Mouse (Mus musculus): ENCODE measurements around the gene Ccdc12. TPM values are rescaled to one million over a fixed set of nuclear protein-coding genes. Genes with fewer than 3 reads are reported as not detected.
A peak's percentile ranks its signal among the peaks of the same experiment; 100 is the strongest.

Gene Ccdc12
- polyA plus RNA-seq, 1 experiment from 2014 or later: 88.1 TPM

GRCm38 (mm10) chr9:110699574-110699973, 43.3 kb downstream of the Ccdc12 start:
- no peak for TF ChIP-seq CTCF (IDR thresholded peaks at IDR 0.05)
- no peak for ATAC-seq
- in situ Hi-C loops (cut with MboI; ENCODE audit: low pct_unique_long_range_greater_than_20kb): no loop called here
- CTCF ChIA-PET: interaction anchor here (0.9 kb wide), 1 partner anchor 60 kb away, joined by 3 read pairs; no protein-coding TSS in a partner anchor
- POLR2A ChIA-PET: interaction anchor here (0.6 kb wide), 1 partner anchor 15 kb away, joined by 3 read pairs; no protein-coding TSS in a partner anchor
- DNase-seq (ENCODE audit: low read depth, low spot score): no peak
- H3K27me3 ChIP-seq: no peaks in the 10 kb centered on the region

- DNase-seq (ENCODE audit: low read depth, low spot score) (no peak), ATAC-seq (no peak)
- TF ChIP-seq CTCF (IDR thresholded peaks at IDR 0.05): no peak
- CTCF ChIA-PET: interaction anchor here (1.2 to 1.7 kb wide), 3 partner anchors 14 to 70 kb away, joined by 3 to 7 read pairs (median 4); no protein-coding TSS in a partner anchor
- in situ Hi-C loops (cut with MboI; ENCODE audit: low pct_unique_long_range_greater_than_20kb): no loop called here
- no peaks in the 10 kb centered on the region for H3K27me3 ChIP-seq
- POLR2A ChIA-PET: interaction anchor here (0.6 kb wide), 1 partner anchor 36 kb away, joined by 8 read pairs; no protein-coding TSS in a partner anchor
Measured at GRCm38 (mm10) chr9:110701114-110702032, 45.1 kb downstream of the Ccdc12 start.

GRCm38 (mm10) chr9:110702848-110703247, 46.5 kb downstream of the Ccdc12 start:
- ChIA-PET POLR2A (no interaction called here), CTCF (interaction anchor here (1.1 to 2.4 kb wide), 5 partner anchors 13 to 78 kb away, joined by 4 to 7 read pairs (median 4); no protein-coding TSS in a partner anchor)
- in situ Hi-C loops (cut with MboI; ENCODE audit: low pct_unique_long_range_greater_than_20kb): no loop called here
- no peak for DNase-seq (ENCODE audit: low read depth, low spot score)
- H3K27me3 ChIP-seq: no peaks in the 10 kb centered on the region
- no peak for TF ChIP-seq CTCF (IDR thresholded peaks at IDR 0.05)
- ATAC-seq: no peak

DNA sequence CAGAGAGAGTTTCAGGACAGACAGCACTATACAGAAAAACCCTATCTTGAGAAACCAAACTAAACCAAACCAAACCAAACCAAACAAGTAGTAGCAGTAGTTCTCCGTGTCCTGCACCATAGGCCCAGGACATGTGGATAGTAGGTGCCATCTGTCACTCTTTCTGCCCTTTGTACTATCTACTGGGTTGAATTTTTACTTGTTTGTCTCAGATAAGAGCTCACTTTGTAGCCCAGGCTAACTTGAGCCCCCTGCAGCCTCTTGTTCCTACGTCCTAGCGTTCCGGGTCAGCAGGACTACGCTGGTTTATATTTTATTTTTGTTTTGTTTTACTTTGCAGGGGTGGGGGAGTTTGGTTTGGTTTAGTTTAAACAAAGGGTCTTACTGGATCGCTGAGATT, 47.6 kb downstream of the Ccdc12 start:
- CTCF ChIA-PET: interaction anchor here (1.8 to 2.4 kb wide), 2 partner anchors 18 to 72 kb away, joined by 4 to 5 read pairs; no protein-coding TSS in a partner anchor
- no peak for TF ChIP-seq CTCF (IDR thresholded peaks at IDR 0.05)
- DNase-seq (ENCODE audit: low read depth, low spot score) (no peak), ATAC-seq (no peak)
- POLR2A ChIA-PET: no interaction called here
- no peaks in the 10 kb centered on the region for H3K27me3 ChIP-seq
- in situ Hi-C loops (cut with MboI; ENCODE audit: low pct_unique_long_range_greater_than_20kb): no loop called here

GRCm38 (mm10) chr9:110706784-110707183, 50.5 kb downstream of the Ccdc12 start:
- DNase-seq (ENCODE audit: low read depth, low spot score): no peak
- TF ChIP-seq CTCF (IDR thresholded peaks at IDR 0.05): no peak
- no peaks in the 10 kb centered on the region for H3K27me3 ChIP-seq
- no peak for ATAC-seq
- ChIA-PET CTCF (no interaction called here), POLR2A (no interaction called here)
- in situ Hi-C loops (cut with MboI; ENCODE audit: low pct_unique_long_range_greater_than_20kb): no loop called here

DNA sequence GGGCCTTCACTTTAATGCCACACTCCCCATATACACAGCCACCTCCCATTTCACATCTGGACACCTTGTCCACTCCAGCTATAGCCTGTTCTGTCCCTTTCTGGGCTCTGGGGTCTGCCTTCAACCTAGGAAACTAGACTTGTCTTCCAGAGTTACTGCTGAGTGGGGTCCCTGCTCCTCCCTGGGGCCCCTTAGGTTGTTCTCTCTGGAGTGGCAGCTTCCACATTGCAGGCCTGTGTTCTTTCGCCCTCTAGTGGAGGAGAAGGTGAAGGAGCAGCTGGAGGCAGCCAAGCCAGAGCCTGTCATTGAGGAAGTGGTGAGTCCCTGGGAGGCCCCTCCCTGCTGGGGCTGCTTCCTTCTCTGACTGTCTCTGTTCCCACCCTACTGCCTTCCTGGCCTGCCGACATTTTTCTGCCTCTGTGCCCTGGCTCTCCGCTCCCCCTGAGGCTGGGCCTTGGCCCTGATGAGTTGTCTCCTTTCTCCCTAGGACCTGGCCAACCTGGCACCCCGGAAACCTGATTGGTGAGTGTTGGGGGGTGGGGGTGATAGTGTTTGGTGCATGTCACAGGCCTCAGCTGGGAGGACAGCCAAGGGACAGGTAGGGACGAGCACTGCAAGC, 53.4 kb downstream of the Ccdc12 start:
- DNase-seq (ENCODE audit: low read depth, low spot score) (no peak), ATAC-seq (peak; percentile 66)
- TF ChIP-seq CTCF (IDR thresholded peaks at IDR 0.05): peak; percentile 94
- in situ Hi-C loops (cut with MboI; ENCODE audit: low pct_unique_long_range_greater_than_20kb): loop anchor here (10.0 kb wide), 1 partner anchor 295 kb away; the partner anchor contains the start of gene Ngp
- ChIA-PET CTCF (interaction anchor here (1.1 to 2.3 kb wide), 7 partner anchors 30 to 260 kb away, joined by 3 to 8 read pairs (median 6); no protein-coding TSS in a partner anchor), POLR2A (no interaction called here)
- no peaks in the 10 kb centered on the region for H3K27me3 ChIP-seq

GRCm38 (mm10) chr9:110711532-110711931, 55.2 kb downstream of the Ccdc12 start:
- no peak for TF ChIP-seq CTCF (IDR thresholded peaks at IDR 0.05)
- ChIA-PET CTCF (interaction anchor here (1.4 to 2.3 kb wide), 2 partner anchors 70 kb away, joined by 6 to 8 read pairs; no protein-coding TSS in a partner anchor), POLR2A (interaction anchor here (0.6 kb wide), 1 partner anchor 75 kb away, joined by 4 read pairs; no protein-coding TSS in a partner anchor)
- no peaks in the 10 kb centered on the region for H3K27me3 ChIP-seq
- no peak for DNase-seq (ENCODE audit: low read depth, low spot score)
- ATAC-seq: no peak
- in situ Hi-C loops (cut with MboI; ENCODE audit: low pct_unique_long_range_greater_than_20kb): loop anchor here (10.0 kb wide), 1 partner anchor 297 kb away; the partner anchor contains the start of gene Ngp

- CTCF ChIA-PET: interaction anchor here (1.4 to 5.9 kb wide), 2 partner anchors 48 to 70 kb away, joined by 6 to 45 read pairs; no protein-coding TSS in a partner anchor
- in situ Hi-C loops (cut with MboI; ENCODE audit: low pct_unique_long_range_greater_than_20kb): loop anchor here (10.0 kb wide), 1 partner anchor 297 kb away; the partner anchor contains the start of gene Ngp
- POLR2A ChIA-PET: interaction anchor here (0.6 kb wide), 1 partner anchor 75 kb away, joined by 4 read pairs; no protein-coding TSS in a partner anchor
- no peaks in the 10 kb centered on the region for H3K27me3 ChIP-seq
- ATAC-seq (no peak), DNase-seq (ENCODE audit: low read depth, low spot score) (no peak)
- TF ChIP-seq CTCF (IDR thresholded peaks at IDR 0.05): no peak
Measured at GRCm38 (mm10) chr9:110711996-110712395, 55.7 kb downstream of the Ccdc12 start.

DNA sequence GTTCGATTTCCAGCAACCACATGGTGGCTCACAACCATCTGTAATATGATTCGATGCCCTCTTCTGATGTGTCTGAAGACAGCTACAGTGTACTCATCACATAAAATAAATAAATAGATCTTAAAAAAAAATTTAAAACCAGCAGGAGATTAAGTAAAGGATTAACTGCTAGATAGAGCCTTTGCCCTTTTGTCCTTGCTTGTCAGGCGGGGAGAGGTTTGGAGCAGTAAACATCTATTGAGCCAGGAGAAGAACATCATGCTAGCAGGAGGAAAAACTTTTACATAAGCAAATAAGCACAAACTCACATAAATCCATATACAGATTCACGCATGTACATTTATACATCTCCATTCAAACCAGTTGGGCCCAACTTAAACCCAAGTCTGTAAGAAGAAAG, 56.2 kb downstream of the Ccdc12 start:
- ChIA-PET CTCF (interaction anchor here (1.4 to 5.9 kb wide), 3 partner anchors 47 to 69 kb away, joined by 5 to 45 read pairs (median 6); no protein-coding TSS in a partner anchor), POLR2A (no interaction called here)
- ATAC-seq: no peak
- no peak for TF ChIP-seq CTCF (IDR thresholded peaks at IDR 0.05)
- no peak for DNase-seq (ENCODE audit: low read depth, low spot score)
- in situ Hi-C loops (cut with MboI; ENCODE audit: low pct_unique_long_range_greater_than_20kb): loop anchor here (10.0 kb wide), 1 partner anchor 298 kb away; the partner anchor contains the start of gene Ngp
- H3K27me3 ChIP-seq: no peaks in the 10 kb centered on the region

DNA sequence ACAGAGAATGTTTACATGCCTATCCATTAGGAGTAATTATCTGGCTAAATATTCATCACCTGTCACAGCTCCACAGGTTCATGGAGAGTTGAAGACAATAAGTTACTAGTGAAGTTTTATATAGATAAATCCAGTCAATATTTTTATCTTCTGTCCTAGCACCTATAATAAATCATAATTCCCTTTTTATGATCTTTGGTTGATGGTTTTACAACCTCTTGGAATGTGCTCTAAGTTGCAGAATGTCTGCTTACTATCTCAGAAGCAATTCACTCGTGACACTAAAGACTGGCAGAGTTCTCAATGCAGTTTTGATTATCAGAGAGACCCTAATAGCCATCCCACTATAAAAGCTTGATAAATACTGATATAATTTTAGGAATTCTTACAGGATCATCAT, 57.1 kb downstream of the Ccdc12 start:
- no peak for TF ChIP-seq CTCF (IDR thresholded peaks at IDR 0.05)
- H3K27me3 ChIP-seq: no peaks in the 10 kb centered on the region
- no peak for ATAC-seq
- no peak for DNase-seq (ENCODE audit: low read depth, low spot score)
- ChIA-PET POLR2A (no interaction called here), CTCF (interaction anchor here (1.1 to 5.9 kb wide), 6 partner anchors 11 to 79 kb away, joined by 3 to 57 read pairs (median 5); no protein-coding TSS in a partner anchor)
- in situ Hi-C loops (cut with MboI; ENCODE audit: low pct_unique_long_range_greater_than_20kb): loop anchor here (10.0 kb wide), 1 partner anchor 299 kb away; the partner anchor contains the start of gene Ngp
